Mouse (Mus musculus) bone marrow, adult 2 months (tissue): ENCODE results near the gene Mpzl2.

Source experiments
- CTCF ChIP-seq: fragments of 200-500 bp; IDR thresholded peaks from 2 replicates; pipeline ENCODE4 v1.5.1; 2011; ENCODE audit warnings: low read length, control low read depth; ENCODE audit not compliant: control insufficient read depth, insufficient read depth
- POLR2A ChIP-seq: fragments of 200-500 bp; IDR thresholded peaks from 2 replicates; pipeline ENCODE4 v1.6.1; 2011; ENCODE audit warnings: low read depth, mild to moderate bottlenecking, control low read depth, low read length, borderline replicate concordance; ENCODE audit not compliant: control insufficient read depth

DNA sequence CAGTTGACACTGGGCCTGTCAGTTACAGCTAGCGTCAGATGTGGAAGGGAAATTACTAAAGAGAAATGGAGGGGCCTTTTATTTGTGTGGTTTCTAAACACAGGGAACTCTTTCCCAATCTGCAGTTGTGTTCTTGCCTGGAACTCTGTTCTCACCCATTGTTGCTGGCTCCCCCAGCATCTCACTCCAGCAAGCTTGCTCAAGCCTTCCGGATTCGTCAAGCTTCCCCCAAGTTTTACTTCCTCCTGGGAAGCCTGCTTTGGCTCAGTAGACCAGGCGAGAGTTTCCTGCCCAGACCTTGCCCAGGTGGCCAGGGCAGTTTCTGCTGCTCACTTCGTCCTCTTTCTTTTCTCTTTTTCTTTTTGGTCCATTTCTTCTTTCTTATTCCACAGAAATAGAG, 45.0 kb downstream of the Mpzl2 start:
- TF ChIP-seq CTCF (no peak), POLR2A (no peak)
